Mouse (Mus musculus) G1E (cell line): ENCODE measurements around the gene Ces2c.

Source experiments
- CTCF ChIP-seq: IDR thresholded peaks from 2 replicates; pipeline ENCODE4 v1.5.1; 2012; ENCODE audit warnings: low read depth, low read length, inconsistent platforms, mixed read lengths
- TAL1 ChIP-seq: conservative IDR thresholded peaks from 2 replicates; pipeline ENCODE4 v1.6.1; 2012; ENCODE audit warnings: low read depth, low read length, inconsistent platforms, mixed read lengths

DNA sequence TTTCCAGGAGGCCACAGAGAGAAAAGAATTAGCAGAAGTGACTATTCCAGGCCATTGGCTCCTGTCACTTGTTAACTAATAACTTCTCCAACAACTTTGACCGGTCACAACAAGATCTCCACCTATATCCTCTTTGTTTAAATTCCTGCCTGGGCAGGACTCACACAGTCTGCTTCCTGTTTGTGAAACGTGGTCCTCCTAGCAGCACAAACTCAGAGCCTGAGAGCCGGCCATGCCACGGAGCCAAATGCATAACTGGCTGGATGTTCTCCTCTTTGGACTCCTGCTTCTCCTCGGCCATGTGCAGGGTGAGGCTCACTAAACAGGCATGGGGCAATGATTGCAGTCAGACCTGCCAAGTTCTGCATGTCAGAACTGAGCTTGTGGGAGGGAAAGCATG lies 15.4 kb upstream of the Ces2c start, which contains the start of gene Ces2b:
- TF ChIP-seq CTCF (no peak), TAL1 (no peak)
